Mouse (Mus musculus): ENCODE results near the gene Tmem204. TPM values are rescaled to one million over a fixed set of nuclear protein-coding genes. Genes with fewer than 3 reads are reported as not detected.

Gene Tmem204
- total RNA-seq, 2 experiments from 2014 or later, result 25.2 to 27.4 TPM

DNA sequence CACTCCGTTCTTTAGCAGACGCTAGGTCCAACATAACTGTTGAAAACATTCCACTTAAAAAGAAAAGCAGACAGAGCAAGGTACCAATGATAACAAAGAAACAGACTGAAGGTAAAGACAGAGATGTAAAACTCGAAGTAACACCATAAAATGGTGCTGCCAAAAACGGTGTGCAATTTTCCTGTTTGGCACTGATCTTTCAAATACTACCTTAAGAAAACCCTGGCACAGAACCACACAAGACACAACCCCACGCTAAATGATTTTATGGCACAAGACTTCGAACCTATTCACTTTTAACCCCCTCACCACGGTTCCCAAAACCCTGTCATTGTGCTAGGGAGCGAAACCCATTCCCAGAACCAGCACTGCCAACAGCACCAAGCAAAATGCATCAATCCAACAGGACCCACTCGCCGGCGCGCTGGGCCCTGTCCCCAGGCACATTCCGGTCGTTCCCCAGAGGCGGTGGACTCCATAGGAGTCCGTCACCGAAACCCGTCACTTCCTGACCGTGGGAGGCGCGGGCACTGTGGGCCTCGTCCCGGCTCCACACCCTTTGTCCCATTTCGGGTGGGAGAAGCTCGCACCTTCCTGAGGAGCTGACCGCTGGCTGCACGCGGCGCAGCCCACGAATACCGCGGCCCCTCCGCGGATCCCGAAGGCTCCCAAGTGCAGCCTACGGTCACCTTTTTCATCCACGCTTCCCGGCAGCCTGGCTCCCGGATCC, 68.4 kb downstream of the Tmem204 start:
- peak; percentile 67 for DNase-seq

DNA sequence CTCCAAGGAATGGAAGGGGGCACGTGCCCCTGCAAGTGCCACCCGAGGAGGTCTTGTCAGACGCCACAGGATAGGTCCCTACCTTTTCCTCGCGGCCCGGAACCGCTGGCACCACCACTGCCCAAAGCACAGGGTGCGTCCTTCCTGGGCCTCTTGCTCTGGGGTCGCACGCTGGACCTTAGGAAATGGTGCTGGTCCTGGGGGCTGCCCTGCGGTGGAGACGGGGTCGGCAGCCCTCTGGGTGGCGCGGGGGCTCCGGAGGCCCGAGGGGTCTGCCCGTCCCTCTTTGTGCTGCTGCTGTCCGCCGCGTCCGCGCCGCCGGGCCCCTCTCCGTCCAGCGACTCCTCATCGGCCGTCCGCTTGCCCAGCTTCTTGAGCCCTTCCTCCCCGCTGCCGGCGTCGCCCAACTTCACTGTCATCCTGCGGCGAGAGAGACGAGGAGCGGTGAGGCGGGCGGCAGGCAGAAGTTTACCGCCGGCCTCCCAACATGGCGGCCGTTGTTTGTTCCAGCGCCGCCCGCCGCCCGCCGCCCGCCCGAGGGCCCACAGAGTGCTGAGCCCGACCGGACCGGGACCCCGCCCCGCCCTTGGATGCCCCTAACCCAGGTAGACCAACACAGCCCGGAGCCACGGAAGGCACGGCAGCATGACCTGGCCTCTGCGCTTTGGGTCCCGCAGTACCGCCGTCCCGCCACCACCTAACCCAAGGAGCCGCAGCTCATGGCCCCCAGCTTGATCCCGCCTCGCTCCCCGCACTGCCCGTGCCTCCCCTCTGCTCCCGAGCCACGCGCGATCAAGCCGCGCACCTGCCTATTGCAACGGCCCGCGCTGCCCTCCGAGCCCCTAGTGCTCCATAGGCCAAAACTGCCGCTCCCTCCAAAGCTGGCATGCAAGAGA, 69.5 kb downstream of the Tmem204 start:
- DNase-seq, result peak; percentile 41

Other genes starting within 250 kb of the Tmem204 start
- gene Hagh, start 243.4 kb downstream of the Tmem204 start, total RNA-seq (2021), result 10 to 100 TPM; 77.6 to 82.3 TPM
- gene Fahd1, start 233.2 kb downstream of the Tmem204 start, total RNA-seq (2021), result 10 to 100 TPM; 50.3 to 53.0 TPM
- gene Igfals, start 217.6 kb downstream of the Tmem204 start, total RNA-seq (2021), result 1 to 10 TPM; 2.9 to 3.5 TPM
- 10 to 100 TPM; 25.6 to 27.0 TPM for gene Nubp2, start 197.2 kb downstream of the Tmem204 start, total RNA-seq (2021)
- 10 to 100 TPM; 34.8 to 38.6 TPM for gene Spsb3, start 196.9 kb downstream of the Tmem204 start, total RNA-seq (2021)
- gene Eme2, start 188.5 kb downstream of the Tmem204 start, total RNA-seq (2021), result 10 to 100 TPM; 24.8 to 27.1 TPM
- gene Mrps34, start 188.5 kb downstream of the Tmem204 start, total RNA-seq (2021), result 10 to 100 TPM; 93.6 to 97.0 TPM
- 10 to 100 TPM; 33.6 to 42.8 TPM for gene Nme3, start 187.1 kb downstream of the Tmem204 start, total RNA-seq (2021)
- gene Mapk8ip3, start 146.6 kb downstream of the Tmem204 start, total RNA-seq (2021), result 10 to 100 TPM; 66.5 to 68.5 TPM
- 10 to 100 TPM; 43.6 to 49.9 TPM for gene Jpt2, start 122.9 kb downstream of the Tmem204 start, total RNA-seq (2021)
- gene Cramp1l, start 67.8 kb downstream of the Tmem204 start, total RNA-seq (2021), result 10 to 100 TPM; 15.1 to 16.3 TPM
- 1 to 10 TPM; 7.0 to 7.3 TPM for gene Ift140, start 67.5 kb downstream of the Tmem204 start, total RNA-seq (2021)
- gene Telo2, start 32.4 kb upstream of the Tmem204 start, total RNA-seq (2021), result 10 to 100 TPM; 16.4 to 17.5 TPM
- gene Ptx4, start 37.2 kb upstream of the Tmem204 start, total RNA-seq (2021), result 1 to 10 TPM; 1.4 TPM
- gene Clcn7, start 49.8 kb upstream of the Tmem204 start, total RNA-seq (2021), result 10 to 100 TPM; 25.2 to 25.6 TPM
- not detected for gene Ccdc154, start 78.9 kb upstream of the Tmem204 start, total RNA-seq (2021)
- not detected for gene Gm38655, start 91.9 kb upstream of the Tmem204 start, total RNA-seq (2021)
- gene BC003965, start 101.0 kb upstream of the Tmem204 start, total RNA-seq (2021), result 10 to 100 TPM; 14.4 to 17.5 TPM
- gene Unkl, start 104.8 kb upstream of the Tmem204 start, total RNA-seq (2021), result 10 to 100 TPM in 1 of 2 experiments, 1 to 10 TPM in 1; 8.5 to 10.4 TPM
- 10 to 100 TPM; 11.2 to 14.9 TPM for gene Gnptg, start 156.5 kb upstream of the Tmem204 start, total RNA-seq (2021)
- gene Tsr3, start 156.6 kb upstream of the Tmem204 start, total RNA-seq (2021), result 10 to 100 TPM; 12.7 to 14.0 TPM
- under 1 TPM; 0.14 to 0.31 TPM for gene Baiap3, start 172.8 kb upstream of the Tmem204 start, total RNA-seq (2021)
- gene Ube2i, start 191.0 kb upstream of the Tmem204 start, total RNA-seq (2021), result 100 to 1,000 TPM; 219 to 221 TPM
- gene Prss34, start 214.8 kb upstream of the Tmem204 start, total RNA-seq (2021), result 1 to 10 TPM; 1.9 to 2.4 TPM
- not detected for gene Prss28, start 225.1 kb upstream of the Tmem204 start, total RNA-seq (2021)
- not detected for gene Prss29, start 235.1 kb upstream of the Tmem204 start, total RNA-seq (2021)